Mouse (Mus musculus): ENCODE data around the gene Them7.

Them7 gene

GRCm38 (mm10) chr2:105235380-105236115 is 11.4 kb downstream of the Them7 start:
- DNase-seq = no peak

DNA sequence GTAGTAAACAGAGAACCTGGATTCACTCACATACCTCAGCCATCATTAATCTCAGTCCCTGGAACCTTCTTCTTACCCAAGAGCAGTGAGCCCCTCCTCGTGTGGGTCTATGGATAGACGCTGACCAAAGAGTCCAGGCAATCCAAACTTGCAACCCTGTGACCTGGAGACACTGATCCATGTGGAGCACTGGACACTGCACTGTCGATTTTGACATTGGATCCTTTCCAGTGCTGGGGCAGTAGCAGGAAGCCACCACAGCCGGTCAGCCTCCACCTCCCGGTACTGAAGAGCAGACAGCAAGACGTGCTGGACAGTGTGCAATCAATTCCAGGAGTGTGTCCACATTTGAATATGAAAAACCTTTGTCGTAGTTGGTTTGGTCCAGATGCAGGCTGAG is 13.3 kb downstream of the Them7 start:
- no peak for DNase-seq

DNA sequence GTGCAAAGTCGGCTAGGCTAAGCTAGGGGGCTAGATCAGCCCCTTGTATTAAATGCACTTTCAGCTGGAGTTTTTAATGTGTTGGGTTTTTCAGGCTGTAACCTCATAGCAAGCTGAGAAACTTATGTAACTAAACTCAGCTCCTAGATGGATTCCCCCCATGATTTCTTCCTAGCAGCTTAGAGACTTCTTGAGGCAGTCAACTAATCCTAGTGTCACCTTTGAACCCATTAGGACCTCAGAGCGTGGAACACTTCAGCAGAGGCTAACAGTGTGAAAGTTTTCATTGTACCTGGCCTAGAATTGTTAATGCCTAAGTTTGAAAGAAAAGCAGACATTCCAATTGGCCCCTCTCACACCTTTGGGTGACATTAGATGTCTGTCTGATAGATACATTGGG is 13.7 kb downstream of the Them7 start:
- DNase-seq = no peak

DNA sequence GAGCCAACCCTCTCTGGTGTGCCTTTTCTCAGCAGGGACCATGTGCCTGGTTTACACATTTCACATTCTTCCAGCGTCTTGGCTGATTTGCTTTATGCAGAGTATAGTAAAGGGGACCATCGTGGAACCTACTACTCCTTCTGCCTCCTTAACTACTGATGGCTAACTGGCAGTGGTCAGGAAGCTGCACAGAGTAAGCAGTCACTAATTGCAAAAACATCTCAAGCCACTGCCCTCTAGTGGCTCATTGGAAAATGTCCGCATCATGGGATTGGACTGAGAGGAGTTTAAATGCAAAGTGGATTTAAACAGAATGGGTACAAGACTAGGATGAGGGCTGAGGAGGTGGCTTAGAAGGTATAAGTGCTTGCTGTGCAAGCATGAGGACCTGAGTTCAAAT is 14.7 kb downstream of the Them7 start:
- peak; percentile 57 to 68 for DNase-seq

DNA sequence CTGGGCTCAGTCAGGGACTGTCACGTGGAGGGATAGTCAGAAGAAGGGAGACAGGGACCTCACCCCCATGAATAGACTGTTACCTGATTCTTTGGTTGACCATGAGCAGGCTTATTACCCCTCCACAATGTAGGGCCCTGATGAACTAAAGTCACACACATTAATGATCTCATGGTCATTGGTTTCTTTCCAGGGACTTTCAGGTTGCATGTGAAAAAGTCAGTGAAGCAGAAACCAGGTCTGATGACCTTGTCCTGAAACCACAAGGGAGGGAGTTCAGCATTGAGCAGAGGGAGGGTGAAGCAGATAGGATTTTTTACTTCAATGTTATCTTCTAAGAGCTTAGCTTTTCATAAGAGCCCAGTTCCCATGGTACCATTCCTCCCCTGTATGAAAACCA is 16.5 kb downstream of the Them7 start:
- DNase-seq = no peak

GRCm38 (mm10) chr2:105242940-105243339 is 18.8 kb downstream of the Them7 start:
- no peak for DNase-seq

- DNase-seq = no peak
Observed at GRCm38 (mm10) chr2:105244733-105245132, 20.6 kb downstream of the Them7 start.

DNA sequence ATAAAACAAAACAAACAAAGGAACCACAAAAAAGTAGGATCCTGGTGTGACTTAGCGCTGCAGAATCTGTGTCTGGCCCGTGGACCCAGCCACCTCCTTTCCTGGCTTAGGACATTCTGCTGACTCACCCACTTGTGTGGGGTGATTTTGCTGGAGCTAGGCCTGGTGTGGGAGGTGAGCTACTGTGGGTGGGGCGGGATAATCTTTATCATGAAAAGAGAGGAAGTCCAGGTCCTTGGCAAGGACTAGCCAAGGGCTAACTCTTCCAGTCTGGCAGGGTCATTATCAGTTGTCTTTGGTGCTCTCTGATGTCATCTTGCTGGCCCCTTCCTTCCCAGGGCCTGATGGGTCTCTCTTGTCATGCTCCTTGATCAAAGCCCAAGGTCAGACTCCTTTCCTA is 27.9 kb downstream of the Them7 start:
- no peak for DNase-seq

DNA sequence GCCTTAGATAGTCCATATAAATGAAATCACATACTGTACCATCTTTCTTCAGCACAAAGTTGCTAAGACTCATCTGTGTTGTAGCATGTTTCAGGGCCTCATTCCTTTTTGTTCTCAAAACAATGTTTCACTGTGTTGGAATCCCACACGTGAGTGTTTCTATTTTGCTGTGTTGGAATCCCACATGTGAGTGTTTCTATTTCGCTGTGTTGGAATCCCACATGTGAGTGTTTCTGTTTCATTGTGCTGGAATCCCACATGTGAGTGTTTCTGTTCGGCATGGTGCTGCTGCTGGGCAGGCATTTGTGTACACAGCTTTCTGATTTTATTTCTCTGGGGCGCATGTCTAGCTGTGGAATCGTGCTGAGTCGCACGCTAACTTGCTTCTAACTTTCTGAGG is 28.7 kb downstream of the Them7 start:
- DNase-seq = no peak

- no peak for DNase-seq
Observed at GRCm38 (mm10) chr2:105255457-105255856, 31.3 kb downstream of the Them7 start.

DNA sequence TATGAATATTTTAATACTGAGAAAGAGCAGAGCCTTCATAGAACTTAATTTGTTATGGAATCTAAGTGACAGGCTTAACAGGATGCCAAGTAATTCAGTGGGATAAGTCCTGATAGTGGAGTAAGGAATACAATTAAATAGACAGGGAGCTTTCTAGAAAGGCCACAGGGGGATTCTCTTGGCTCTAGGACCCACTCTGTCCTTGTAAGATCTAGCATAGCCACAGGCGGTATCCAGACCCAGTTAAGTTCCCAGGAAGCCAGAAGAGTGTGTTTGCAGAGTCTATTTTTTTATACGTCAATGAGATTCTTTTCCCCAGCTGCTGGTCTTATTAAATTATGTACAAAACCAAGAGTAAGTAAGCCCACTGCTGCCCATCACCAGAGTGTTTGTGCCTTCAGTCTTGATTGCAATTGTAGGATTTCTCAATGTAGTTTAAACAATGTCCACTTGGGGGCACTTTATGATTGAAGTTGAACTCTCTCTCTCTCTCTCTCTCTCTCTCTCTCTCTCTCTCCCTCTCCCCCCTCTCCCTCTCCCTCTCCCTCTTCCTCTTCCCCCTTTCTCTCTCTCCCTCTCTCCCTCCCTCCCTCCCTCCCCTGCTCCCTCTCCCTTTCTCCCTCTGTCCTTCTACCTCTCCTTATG is 32.4 kb downstream of the Them7 start:
- peak; percentile 50 to 87 for DNase-seq

DNA sequence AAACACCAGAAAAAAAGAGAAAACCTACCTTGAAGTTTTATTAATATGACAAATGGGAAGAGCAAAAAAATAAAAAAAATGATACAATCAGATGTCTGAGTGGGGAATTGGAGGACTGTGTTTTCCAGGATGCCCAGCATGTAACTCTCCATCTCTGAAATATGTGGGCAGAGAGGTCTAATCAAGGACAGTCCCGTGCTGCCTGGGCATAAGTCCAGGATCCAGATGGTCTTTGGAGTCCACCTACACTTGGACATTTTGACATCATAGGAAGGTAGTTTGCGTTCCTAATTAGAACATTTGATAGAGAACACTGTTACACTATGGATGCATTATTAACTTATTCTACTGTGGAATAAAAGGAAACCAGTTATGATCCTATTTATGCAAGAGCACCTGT is 33.3 kb downstream of the Them7 start:
- peak; percentile 68 to 76 for DNase-seq

DNA sequence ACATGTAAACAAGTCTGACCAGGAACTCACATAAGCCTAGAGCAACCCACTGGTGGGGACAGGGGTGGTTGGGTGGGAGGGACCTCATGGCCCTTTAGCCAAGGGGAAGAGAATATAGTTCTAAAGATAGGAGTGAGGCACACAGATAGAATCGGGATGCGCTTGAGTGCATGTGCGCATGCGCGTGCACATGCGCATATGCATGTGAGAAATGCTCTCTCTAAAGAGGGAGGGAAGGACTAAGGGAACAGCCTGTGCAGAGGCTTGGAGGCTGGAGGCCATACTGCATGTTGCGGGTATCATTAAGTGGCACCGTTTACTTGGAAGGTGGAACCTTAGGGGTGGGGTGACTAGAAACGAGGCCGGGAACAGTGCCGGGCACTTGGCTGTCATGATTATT is 37.2 kb downstream of the Them7 start:
- no peak for DNase-seq

DNA sequence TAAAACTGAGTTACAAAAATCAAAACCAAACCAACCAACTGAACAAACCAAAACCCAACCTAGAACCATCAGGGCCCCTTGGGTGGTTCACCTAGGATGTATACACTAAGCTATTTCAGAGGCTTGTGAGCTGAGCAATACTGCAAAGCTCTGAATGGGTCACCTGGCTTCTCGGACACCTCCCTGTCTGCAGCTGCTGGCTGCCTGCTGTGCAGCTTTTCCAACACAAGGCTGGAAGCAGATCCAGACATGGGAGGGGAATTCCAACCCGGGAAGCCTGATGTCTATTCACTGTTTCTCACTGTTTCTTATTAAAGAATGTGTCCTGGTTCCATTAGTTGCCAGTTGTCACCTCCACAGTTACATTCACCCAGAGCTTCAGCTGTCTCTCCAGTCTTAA is 39.1 kb downstream of the Them7 start:
- no peak for DNase-seq

- peak; percentile 91 to 95 for DNase-seq
Observed at GRCm38 (mm10) chr2:105282407-105283077, 58.4 kb downstream of the Them7 start.

GRCm38 (mm10) chr2:105283811-105284210 is 59.7 kb downstream of the Them7 start:
- DNase-seq = no peak

DNA sequence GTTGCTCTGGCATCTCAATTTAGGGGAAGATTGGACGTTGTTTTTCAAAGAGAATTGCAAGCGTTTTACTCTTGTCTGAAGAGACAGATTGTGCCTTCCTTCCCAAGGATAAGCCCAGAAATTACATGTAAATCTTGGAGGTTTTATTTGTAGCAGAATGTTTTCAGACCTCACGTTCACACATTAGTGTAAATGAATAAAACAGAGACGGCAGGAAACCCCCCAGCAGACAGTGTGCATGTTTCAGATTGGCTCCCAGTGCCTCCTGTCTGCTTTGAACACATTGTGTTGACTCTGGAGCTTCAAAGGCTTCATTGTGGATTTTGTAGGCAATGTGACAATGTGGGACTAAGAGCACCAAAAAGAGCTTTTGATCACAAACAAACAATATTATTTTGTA is 60.7 kb downstream of the Them7 start:
- DNase-seq = no peak

- no peak for DNase-seq
Observed at GRCm38 (mm10) chr2:105295823-105296222, 71.7 kb downstream of the Them7 start.

DNA sequence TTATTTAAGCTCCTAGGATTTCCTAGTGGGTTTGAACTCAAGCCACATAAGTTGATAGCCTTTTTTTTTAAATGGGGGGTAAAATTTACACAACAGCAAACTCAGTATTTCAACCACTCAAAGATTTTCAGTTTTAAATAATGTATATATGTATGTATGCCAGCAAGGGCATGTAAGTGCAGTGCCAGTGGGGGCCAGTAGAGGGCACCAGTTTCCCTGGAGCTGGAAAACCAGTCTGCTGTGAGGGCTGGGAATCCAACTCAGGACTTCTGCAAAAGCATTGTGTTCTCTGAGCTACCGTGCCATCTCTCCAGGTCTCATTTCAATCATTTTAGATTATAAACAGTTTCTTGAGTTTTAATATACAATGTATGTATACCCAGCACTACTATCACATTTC is 74.8 kb downstream of the Them7 start:
- DNase-seq = no peak

DNA sequence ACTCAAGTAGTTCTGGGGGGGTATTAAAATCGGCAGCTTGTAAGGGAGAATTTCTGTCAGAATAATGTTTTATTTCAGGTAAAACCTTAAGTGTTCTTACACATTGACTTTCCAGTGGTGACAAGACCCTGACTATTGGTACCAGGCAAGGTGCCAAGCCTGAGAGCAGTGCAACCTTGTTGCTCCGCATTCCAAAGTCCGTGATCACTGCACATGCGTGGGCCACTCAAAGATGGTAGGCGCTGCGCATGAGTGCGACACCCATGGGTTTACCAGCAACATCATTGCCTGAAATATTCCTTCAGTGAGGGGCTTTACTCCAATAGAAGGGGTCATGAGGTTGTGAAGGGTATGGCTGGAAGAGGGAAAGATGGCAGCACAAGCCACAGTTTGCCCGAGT is 77.0 kb downstream of the Them7 start:
- no peak for DNase-seq

DNA sequence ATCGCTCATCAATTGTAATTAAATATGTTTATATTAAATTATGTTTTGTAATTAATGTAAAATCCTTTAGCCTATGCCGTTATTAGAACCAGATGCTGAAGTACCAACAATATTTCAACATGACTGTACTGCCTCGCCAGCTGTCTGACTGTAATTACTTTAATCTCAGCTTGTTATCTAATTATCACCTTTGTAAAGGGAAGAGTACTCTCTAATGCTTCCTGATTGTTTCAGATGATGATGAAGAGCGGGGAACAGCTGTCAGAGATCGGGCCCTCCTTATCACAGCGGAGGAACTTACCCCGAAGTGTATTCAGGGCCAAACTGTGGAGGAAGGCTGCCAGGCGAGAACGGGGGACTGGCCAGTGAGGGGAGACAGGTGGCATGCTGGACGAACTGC is 77.4 kb downstream of the Them7 start:
- peak; percentile 17 to 38 for DNase-seq

GRCm38 (mm10) chr2:105303962-105304514 is 79.9 kb downstream of the Them7 start:
- no peak for DNase-seq

- no peak for DNase-seq
Observed at GRCm38 (mm10) chr2:105305876-105306275, 81.8 kb downstream of the Them7 start.

DNA sequence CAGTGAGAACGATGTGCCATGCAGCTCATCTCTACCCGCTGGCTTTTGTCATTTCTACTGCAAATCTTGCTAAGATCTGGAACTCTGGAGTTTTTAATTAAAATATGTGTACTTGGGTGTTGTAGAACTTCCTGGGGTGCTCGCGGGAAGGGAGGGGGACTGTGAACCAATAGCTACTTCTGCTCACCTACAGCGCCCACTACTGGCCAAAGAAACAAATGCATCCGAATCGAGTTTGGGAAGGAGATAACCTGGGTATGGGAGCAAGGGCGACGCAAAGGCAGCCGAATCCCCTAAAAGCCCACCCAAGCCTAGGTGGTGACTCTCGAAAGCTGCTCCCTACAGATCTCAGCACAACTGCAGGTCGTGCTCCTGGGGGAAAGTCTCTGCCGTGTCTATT is 87.3 kb downstream of the Them7 start:
- peak; percentile 59 to 67 for DNase-seq
